Mouse (Mus musculus) spleen, adult 18-20 months (tissue): Measurements from ENCODE around the gene Nwd2.
A peak's percentile ranks its signal among the peaks of the same experiment; 100 is the strongest.

Source experiments
- DNase-seq, 2 experiments: peaks; one replicate each; pipeline ENCODE4 v3.0.0; 2022; ENCODE audit warnings: mixed read lengths in 2 of 2

Gene Nwd2

DNA sequence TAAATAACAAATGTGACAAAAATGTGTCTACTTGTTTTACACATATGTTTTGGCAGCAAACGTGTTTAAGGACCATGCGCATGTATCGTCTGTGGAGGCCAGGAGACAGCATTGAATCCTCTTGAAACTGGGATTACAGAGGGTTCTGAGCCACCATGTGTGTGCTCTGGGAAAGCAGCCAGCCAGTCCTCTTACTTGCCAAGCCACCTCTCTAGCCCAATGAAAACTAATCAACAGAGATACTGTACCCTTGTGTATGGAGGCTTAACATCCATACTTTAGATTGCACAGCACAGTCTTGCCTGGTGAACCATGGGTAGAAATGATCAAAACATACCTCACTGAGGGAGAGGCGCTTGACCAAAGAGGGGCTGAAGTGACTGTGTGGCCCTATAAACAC, 117.0 kb downstream of the Nwd2 start:
- DNase-seq, result no peak

DNA sequence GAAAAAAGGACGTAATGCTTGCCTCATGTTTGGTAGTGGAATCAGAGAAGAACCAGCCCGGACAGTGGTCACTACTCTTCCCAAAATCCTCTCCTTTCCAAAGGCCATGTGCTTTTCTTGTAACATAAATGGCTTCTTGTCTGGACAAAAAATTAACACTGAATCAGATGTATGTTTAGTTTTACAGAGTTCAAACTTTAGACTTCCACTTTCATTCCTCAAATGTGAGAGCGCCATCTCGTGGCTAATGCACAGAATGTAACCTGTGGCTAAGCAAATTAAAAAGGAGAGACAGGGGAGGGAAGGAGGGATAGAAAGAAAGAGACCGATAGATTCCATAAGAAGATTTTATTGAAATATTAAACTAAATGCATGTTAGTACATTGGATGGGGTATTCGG, 117.8 kb downstream of the Nwd2 start:
- DNase-seq, result peak in 1 of 2 experiments; percentile 43

DNA sequence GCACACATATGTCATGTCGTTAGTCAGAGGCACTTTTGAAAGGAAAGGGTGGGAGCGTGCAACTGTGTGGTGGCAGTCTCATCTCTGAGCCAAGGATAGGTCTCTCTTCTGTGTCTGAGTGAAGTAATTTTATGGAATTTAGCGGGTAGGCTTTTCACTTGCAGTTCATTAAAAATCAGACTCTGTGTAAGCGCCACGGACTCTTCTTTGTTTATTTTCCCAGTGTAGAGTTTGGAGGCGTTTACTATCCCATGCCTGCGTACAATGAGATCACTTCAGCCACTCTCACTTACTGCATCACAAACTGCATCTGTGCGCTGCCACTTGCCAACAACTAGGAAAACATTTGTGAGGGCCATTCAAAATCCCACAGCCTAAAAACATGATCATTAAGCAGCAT, 118.6 kb downstream of the Nwd2 start:
- DNase-seq, result no peak

DNA sequence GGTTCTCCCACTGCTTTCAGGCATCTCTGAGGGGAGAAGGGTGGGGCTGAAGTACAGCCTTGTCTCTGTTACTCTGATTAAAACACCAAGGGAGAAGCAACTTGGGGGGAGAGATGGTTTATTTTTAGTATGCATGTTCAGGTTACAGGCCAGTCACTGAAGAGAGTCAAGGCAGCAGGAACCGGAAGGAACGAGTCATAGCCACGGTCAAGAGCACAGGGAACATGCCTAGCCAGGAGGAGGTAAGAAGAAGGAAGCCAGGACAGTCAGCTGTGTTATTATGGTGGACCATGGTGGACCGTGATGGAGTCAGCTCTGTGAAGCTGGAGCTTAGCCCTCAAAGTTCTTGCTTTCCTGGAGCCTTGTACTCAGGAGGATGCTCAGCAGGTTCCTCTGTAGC, 119.3 kb downstream of the Nwd2 start:
- no peak for DNase-seq

DNA sequence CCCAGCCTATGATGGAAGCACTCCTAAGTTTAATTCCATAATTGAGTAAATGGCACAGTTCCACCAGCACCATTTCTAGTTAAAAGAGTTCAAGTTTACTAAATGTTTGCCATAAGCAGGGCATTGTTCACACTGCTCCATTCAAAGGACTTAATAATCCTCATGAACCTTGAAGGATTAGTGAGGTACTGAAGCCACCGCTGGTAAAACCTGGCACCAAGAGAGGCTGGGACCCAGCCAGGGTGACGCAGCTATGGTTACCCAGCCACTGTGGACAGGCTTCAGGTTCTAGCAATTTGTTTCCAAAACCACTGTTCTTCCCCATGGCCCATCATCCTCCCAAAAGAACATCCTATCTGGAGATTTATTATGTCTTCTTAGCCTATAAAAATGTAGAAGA, 124.1 kb downstream of the Nwd2 start:
- DNase-seq, result no peak

DNA sequence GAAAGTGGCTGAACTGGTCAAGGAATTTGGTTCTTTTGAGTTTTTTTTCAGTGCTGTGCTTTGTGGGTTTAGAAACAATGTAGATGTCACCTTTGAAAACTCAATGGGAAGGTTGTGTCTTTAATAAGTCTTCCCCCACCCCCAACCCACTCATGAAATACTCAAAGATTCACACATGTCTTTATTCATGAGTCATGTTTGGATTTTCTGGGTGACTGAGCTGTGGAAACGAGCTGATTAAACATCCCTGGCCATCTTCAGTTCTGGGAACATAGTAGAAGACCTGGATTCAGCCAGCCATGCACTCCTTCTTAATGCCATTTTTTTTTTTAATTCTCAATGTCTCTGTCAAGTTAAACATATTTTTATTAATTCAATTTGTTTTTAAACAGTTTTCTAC, 124.7 kb downstream of the Nwd2 start:
- no peak for DNase-seq

DNA sequence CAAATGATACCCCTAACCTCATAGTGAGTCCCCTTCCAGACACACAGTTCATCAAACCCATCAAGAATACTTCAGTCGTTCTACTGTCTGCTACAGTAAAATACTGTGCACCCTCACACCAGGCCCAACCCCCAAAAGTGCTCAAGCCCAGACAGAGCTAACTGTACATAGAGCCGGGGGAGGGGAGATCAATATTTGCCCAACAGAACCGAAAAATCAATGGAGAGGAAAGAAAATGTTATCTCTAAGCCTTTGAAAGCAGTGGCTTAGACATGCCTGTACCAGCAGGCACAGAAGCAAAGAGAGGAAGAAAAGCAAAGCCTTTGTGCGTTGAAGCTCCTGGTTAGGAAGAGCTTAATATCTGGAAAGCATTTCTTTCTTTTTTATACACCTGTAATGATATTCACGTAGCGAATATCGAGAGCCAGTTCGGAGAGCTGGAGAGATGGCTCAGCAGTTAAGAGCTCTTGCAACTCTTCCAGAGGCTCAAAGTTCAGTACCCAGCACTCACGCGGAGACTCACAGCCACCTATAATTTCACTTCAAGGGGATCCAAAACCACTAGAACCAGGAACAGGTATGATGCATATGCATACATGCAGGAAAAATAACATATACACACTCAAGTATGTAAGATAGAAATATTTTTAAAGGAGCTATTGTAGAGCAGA, 139.4 kb downstream of the Nwd2 start:
- no peak for DNase-seq

DNA sequence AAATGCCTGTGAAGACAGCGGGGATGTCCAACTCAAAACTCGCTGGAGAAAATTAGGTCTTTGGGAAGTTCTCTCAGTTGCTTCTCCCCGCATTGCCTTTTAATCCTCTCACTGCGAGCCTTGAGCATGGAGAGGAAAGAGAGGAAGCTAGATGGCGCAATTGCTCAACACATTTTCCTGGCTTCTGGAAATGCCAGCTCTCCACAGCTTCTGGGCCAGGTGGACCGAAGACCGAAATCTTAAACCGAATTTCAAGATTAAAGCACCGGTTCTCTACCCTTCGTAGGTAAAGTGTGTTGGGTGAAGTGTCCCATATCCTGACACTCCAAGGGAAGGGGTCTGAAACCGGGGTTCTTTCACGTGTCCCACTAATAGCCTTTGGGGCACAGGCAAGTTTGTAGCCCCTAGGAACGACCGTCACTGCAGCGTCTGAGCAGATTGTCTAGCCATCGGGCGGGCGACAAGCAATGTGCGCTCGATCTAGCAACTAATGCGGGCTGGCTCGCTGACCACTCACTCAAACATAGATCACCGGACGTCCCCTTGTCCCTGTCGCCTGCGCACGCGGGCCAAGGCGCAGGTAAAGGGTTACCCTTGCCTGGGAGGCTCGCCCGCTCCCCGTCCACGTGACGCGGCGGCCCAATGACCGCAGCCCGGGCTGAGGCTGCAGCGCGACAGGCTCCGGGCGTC, 163.1 kb downstream of the Nwd2 start, which contains the start of gene 0610040J01Rik:
0610040J01Rik (plus strand) TSS at position 545 of the 690 bp plus-strand sequence.
- DNase-seq, result peak; percentile 27 to 61

DNA sequence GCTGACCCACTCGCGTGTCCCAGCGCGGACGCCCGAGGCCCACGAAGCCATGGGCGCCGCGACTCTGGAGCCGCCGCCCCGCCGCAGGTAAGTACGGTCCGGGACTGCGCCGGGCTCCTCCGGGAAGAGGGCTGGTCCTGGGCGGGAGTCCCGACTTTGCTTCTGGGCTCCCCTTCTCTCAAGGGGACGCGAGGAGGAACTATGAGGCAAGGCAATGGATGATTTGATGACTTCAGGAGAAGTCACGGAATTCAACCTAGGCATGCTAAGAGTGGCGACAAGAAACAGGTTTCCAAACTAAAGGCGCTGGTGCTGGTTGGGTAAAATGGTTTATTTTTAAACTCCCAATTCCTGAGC, 163.6 kb downstream of the Nwd2 start:
- no peak for DNase-seq

DNA sequence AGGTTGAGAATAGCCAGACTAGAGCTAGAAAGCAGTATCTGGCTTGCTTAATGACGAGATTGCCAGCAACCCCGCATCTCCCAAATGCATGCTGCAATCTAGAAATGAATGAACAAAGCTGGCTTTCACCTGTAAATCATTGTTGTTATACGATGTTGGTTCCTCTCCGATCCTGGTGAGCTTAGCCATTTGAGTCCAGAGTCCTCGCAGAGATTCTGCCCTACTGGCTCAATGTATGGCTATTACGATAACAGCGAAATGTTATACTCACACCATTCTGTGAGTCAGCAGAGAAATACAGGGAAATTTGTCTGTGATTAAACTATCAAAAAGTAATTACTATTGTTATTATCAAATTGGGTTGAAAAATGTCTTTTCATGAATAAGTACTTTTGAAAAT, 167.7 kb downstream of the Nwd2 start:
- no peak for DNase-seq

DNA sequence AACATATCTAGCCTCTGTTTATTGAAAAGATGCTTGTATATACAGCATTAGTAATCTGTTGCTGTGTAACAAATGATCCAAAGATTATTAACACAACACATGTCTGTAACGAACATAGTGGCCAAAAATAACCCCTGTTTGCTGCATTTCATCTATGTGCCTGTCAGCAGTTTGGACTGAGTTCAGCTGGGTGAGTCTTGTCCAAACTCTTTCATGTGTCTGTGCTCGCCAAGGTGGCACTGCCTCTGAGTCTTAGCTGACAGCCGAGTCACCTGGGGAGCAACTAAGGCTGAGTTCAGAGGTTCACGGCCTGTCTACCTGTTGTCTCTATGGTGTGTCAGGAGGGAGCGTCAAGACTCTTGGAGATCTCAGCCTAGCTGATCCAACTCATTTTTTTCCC, 168.4 kb downstream of the Nwd2 start:
- DNase-seq, result no peak

DNA sequence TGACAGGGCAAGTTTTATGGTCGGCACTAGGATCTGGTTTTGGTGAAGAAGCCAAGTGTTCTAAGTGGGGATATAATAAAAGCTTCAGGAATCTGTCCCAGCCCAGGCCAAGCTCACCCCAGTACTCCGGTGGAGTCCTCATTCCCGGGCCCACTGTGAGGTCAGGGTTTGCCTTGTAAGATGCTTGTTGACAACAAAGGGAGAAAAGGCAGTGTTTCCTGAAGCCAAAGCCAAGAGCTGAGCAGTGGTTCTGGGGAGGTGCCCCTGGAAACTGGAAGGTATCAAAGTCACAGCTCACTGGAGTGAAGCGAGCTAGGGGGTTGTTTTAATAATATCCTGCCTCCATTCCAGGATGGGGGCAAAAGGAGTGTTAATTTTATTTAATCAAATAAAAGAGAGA, 170.1 kb downstream of the Nwd2 start:
- no peak for DNase-seq

DNA sequence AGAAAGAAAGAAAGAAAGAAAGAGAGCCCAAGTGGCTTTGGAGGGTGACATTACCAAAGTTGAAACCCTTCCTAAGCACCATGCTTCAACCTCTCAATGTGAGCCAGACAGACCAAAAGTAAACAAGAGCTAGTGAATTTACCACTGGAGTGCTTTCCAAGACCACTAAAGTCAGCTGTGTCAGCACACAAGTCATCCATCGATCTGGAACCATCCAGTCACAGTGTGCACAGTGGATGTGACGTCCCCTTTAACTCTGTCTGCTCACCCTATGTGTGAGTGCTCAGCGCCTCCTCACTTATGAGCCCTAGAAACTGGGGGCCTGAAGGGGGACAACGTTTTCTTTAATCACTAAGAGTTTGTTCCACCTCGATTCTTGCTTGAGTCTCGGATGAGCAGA, 170.6 kb downstream of the Nwd2 start:
- DNase-seq, result no peak

DNA sequence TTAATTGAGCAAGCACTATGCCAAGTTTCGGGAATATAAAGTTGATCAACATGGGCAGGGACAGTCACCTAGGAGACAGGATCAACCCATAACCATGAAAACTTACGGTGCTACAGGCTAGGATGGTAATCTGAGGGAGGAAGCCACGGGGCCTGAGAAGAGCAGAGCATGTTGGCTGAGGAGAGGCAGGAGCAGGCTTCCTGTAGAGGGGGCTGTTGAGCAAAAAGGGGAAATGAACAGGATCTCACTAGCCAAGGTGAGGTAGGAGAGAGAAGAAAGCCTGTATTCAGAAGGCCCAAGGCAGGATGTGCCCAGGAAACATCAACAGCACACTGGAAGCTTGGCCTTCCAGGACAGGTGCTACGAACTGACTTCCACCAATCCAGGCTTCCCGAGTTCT, 172.3 kb downstream of the Nwd2 start:
- peak in 1 of 2 experiments; percentile 16 for DNase-seq

DNA sequence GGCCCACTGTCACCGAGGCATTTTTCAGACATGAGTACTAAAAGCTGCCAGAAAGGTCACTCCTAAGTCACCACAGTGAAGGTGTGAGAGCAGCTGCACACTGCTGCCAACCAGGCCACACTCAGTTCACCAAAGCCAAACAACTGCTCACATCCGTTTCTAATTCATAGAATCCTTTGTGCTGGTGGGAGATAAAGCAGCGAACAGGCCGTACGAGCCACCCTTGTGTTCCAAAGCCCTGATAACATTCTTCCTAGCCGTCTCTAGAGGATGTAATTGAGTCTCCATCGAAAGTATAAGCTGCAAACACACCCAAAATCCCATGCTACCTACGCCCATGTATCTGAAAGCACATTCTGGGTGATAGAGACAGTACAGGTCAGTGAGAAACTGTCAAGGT, 173.0 kb downstream of the Nwd2 start:
- DNase-seq, result no peak

DNA sequence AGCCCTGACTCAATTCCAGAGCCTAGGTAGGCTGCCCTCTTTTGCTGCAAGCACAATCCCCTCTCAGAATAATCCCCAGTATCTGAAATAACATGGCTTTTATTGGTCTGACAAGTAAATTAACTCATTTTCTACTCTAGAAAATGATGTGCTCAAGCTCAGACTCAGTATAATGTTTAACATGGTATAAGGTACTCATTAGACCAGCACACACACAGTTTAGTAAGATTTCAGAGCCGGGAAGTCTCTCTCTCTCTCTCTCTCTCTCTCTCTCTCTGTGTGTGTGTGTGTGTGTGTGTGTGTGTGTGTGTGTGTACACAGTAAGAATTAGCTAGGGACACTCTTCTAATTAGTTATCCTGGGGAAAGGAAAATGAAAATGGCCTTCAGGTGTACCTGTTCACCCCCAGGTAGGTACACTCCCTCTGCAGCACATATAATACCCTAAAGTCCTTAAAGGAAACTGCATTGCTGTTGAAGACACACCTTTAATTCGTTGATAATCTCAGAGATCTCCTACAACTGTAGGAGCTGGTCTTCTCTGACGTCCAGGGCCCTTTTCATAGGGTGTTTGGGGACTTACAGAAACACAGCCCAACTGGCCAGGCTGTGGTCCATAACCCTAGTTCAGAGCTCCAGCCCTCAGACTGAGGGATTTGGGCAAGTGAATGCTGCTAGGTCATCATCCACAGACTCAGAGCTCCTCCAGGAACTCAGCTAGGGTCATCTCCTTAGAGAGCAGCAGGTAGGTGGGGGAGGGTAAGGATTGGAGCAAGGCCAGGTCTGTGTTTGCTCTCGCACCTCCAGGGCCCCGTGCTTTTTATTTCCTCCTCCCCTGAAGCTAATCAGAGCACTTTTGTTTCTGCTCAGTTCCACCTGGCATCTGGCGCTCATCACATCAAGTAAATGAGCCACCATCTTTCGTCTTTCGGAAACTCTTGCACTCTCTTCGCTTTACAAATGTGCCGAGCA, 174.7 kb downstream of the Nwd2 start:
- DNase-seq, result no peak

DNA sequence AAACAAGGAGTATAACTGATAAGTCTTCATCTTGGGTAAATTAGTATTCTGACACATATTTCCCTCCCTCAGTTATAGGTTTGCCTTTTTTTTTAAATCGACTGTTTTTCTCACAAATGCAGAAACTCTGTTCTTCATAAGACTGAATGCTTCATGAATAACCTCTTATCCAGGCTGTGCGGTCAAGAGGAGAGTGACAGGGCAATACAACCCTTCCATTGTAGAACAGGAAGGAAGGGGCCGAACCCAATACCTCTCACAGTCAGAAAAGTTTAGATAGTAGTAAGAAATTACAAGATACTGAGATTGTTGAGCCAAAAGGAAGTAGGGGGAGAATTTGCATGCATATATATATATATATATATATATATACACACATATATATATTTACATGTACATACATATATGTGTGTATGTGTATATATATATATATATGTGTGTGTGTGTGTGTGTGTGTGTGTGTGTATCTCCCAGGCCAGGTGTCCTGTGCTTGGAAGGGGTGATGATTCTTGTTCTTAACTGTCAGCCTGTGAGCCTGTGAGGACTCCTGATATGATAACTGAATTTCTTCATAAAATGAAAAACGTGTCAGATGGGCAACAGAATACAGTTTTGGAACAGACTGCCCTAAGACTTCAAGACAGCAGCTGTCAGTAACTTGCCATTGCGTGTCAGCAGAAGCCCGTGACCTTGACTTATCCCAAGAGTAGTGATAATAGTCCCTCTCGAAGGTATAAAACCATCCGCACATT, 175.9 kb downstream of the Nwd2 start:
- DNase-seq, result no peak

DNA sequence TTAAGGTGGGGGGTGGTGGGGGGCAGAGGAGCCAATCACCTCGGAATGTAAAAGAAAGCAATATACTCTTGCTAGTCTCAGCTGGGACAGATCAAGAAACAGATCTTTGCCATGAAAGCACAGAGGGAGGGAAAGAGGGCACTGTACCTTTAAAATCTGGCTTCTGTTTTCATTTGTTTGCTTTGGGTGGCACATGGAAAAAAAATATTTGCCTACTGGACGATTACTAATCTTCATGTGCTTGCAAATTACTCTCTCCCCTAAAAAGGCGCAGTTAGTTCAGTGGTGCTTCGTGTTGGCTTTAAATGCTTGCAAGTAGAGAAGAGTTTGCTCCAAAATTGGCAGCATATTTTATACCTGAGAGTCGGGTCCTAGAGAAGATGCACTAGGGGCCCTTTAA, 177.0 kb downstream of the Nwd2 start:
- DNase-seq, result no peak

DNA sequence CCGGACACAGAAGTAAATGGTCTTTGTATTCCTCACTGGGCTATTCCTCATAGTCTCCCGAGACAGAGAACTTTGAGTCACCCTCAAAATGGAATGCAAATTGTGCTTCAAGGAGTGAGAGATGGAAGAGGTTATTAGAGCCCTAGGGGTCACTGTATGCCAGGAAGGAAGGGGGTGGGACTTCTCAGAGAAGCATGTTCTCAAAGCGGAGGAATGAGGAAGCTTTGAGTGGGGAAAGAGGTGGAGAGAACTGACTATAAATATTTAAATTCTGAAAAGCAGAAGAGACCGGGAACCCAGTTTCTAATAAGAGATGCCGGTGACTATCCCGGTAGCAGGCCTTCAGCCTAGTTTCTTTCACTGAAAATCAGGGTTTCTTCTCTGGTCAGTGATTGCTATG, 178.1 kb downstream of the Nwd2 start:
- DNase-seq, result peak in 1 of 2 experiments; percentile 18

DNA sequence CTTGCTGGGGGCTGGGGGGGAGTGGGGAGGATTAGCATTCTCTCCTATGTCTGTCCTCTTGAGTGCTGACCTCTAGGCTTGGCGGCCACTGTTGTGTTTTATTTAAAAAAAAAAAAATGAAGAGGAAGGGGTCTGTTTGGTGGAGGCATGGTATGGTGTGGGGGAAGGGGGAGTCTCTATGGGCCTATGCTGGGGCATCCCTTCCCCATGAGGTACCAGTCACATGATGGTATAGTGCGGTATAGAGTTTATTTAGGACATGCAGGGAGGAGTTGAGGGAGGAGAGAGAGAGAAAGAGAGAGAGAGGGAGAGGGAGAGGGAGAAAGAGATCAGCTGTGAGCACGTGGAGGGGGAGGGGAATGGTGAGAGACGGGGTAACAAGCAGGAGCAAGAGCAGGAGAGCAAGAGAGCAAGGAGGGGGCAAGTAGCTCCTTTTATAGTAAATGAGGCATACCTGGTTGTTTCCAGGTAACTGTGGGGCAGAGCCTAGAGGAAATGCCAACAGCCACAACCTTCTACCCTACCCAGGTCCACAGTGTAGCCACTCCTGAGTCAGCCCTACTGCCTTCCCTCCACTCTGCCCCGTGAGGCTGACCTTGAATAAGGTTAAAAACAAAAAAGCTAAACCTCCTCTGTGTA, 178.6 kb downstream of the Nwd2 start:
- no peak for DNase-seq

DNA sequence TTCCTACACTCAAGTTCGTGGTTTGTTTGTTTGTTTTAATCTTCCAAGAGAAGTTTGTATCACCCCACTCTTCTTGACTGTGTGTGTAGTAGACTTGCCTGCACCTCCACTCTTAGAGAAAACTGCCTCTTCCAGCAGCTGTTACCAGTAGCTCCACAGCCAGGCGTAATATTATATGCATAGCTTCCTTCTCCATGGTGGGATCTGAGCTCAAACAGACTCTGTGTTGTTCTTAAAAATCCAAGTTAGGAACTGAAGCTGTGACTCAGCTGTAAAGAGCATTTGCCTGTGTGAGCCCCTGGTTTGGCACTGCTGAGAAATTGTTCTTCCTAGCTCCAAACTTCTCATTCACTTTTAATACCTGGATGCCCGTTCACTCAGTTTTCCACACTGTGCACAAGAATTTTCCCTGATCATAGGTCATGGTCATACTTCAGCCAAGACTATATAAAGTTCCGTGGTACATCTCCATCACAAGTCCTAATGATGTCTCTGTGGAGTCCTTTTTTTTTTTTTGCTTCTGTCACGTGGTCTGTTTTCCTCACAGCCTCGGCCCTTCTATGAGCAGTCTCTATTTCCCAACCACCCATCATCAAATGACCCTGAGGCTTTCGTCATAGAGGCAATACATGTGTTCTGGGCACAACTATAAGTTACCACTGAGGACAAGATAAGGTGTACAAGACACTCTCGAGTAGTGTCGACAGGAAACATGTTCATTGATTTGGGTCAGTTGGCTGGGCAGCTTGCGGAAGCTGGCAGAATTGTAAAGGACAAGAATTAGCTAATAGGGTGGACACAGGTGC, 179.7 kb downstream of the Nwd2 start:
- DNase-seq, result no peak
